Mouse (Mus musculus) granulocyte monocyte progenitor cell, adult 5-6 weeks (primary cell): ENCODE measurements around the gene 4933405O20Rik. TPM values are rescaled to one million over a fixed set of nuclear protein-coding genes. Genes with fewer than 3 reads are reported as not detected.

Experiments
- ATAC-seq: replicated peaks from 2 replicates; pipeline ENCODE4 v1.8.0; 2016; ENCODE audit warnings: mild to moderate bottlenecking, moderate TSS enrichment, inconsistent platforms; ENCODE audit not compliant: poor library complexity, severe bottlenecking
- total RNA-seq, 2 experiments: library from RNA; stranded (forward) in 1 of 2; stranded (reverse) in 1 of 2; fragments of 200-712, 200-1000 nt in 1 of 2; fragments of >200 nt in 1 of 2; fragmentation: Nextera tagmentation in 1 of 2; gene quantifications; 2 replicates each; pipeline ENCODE4 v1.2.3; 2014 to 2017

The 4933405O20Rik gene
- total RNA-seq (2014; fragmentation: Nextera tagmentation) (not detected in 2 replicates), total RNA-seq (2017) (not detected in 2 replicates)

DNA sequence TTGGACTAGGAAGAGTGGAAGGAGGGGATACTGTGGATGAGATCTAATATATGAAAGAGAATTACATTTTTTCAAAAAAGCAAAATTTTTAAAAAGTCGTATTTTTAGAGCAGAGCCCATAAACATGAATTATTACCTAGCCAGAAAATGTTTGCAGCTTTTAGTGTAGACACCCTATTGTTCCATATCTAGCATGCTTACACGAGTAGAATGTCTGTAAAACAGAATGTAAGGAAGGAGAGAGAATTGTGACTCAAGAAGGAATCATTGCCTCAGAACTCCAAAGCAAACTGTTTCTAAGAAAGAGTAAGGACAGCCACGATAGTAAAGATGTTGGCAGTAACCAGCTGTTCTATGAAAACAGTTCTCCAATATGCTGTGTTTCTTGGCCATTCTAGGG is at the start of gene 4933405O20Rik:
Gene 4933405O20Rik (plus strand): TSS at position 301 of the 400 bp plus-strand sequence.
- ATAC-seq, result no peak

DNA sequence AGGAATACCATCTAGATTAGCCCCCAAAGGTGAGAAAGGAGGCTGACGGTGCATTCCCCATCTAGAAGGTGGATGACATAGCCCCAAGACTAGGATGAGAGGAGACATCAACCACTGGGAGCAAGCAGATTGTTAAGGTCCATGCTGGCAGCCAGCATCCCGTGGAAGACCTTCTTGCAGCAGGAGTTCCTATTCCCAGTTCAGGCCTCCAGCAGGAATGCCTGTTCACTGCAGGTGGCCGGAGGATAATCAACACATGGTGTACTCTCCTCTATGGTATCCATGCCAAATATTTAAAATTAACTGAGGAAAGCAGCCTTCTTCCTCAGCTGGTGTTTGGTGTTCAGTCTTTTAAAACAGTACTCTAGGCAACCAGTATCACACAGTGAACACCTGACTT is 49.4 kb upstream of the 4933405O20Rik start:
- no peak for ATAC-seq

- ATAC-seq, result no peak
Measured at GRCm38 (mm10) chr7:50551426-50551825, 47.6 kb upstream of the 4933405O20Rik start.

- no peak for ATAC-seq
Measured at GRCm38 (mm10) chr7:50562708-50563107, 36.3 kb upstream of the 4933405O20Rik start.

DNA sequence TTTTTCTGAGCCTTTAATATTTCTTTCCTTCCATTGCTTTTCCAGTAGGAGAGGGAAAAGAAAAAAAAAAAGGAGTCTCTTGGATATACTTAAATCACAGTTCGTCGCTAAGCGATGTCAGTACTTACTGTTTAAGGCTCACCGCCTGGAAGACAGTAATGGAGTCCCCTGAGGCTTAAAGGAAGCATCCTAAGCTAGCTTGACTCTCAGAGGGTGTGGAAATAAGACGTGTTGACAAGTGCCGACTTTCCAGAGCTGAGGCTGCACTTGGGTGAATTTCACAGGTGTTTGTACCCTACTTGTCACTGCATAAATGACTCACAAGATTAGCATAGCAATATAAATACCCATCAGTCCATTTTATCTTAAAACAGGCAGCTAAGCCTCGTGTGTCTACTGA is 25.1 kb upstream of the 4933405O20Rik start:
- ATAC-seq, result no peak

DNA sequence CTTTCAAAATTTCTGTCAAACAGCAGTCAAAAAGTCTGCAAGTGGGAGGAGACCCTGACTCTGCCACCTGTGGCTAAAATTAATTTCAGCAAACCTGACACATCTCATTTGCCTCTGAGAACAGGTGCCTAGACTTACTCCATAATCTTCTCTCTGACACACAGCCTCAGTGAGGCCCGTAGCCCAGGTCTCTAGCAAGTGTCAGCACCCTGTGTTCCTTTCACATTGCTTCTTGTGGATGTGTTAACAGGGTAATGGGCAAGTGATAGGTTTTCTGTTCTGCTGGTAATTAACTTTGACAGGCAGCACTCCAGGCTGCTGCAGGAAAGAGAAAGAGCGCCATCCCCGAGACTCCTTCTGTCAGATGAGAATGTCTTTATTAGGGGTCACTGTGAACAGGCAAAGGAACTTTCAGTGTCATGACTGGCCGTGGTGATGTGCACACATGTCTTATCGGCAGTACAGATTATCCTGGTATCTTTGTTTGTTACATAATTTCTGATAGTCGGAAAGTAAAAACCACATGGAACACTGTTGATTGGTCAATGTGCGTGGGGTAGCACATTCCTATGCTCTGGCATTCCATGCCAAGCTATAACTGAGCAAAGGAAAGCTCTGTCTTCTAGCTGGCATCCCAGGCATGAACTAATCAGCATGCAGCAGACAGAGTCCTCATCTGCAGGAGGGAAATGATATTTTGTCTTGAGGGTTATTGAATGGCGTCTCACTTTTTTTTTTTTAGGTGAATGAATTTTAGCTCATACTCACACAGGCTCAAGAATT is 10.2 kb upstream of the 4933405O20Rik start:
- no peak for ATAC-seq

DNA sequence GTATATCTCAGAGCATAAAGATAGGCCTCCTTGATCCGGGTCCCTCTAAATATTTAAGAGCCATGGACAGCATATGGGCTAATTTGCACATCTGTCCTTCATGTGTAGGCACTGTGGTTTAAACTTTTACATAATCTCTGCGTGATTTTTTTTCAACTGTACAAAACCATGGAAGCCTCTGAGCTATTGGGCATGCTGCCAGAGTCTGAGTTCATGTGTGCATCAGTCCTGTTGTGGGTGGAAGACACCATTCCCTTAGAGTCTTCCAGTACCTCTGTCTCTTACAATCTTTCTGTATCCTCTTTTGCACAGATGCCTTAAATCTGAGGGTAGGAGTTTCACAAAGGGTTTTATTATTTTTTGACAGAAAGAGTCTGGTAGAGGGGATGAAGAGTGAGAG is 15.1 kb downstream of the 4933405O20Rik start:
- no peak for ATAC-seq

DNA sequence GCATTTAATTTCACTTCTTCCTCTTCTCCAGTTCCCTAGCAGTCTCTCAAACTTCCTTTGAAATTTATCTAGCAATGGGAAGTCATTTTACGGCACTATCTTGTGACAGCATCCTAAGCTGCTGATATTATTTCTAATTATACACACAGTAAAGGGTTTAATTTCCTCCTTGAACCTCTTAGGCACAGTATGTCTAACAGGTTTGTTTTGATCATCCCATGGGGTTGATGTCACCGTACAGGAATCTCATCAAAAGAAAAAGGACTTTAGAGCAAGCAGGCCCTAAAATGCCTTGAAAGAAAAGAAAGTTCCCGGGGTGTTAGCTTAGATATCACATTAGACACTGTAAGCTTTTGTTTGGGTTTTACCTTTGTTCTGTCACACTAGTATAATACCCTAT is 30.2 kb downstream of the 4933405O20Rik start:
- ATAC-seq, result no peak

GRCm38 (mm10) chr7:50633147-50633546 is 34.2 kb downstream of the 4933405O20Rik start:
- ATAC-seq, result no peak
